Mouse (Mus musculus): ENCODE measurements around the gene Dlgap4. TPM values are rescaled to one million over a fixed set of nuclear protein-coding genes. Genes with fewer than 3 reads are reported as not detected.
A peak's percentile ranks its signal among the peaks of the same experiment; 100 is the strongest.

Gene Dlgap4
- total and polyA plus RNA-seq, 2 experiments from 2014 or later: 166 to 173 TPM

GRCm38 (mm10) chr2:156626119-156626518, 12.6 kb downstream of the Dlgap4 start:
- WGBS: 88% methylated on average over 9 of the region's 9 CpGs

DNA sequence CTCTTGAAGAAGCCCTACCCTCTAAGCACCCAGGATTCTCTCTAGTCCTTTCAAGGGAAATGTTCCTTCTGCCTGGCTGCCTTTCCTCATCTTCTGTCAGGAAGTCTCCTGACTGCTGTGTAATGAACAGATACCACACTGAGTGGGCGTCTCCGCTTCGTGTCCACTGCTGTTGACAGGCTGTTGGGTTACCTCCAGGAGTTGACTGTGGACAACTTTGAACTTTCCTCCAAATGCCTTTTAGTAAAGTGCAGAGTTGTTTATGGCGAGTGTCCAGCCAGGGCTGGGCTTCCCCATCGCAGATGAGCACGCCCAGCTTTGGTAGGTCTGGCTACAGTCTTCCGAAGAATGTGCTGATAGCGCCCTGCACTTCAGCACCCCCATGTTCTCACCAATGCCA, 13.0 kb downstream of the Dlgap4 start:
- 0 out of 2 replicates have a peak, but pooled peaks cover 5% of the 10 kb centered on the region for H3K4me1 ChIP-seq (ENCODE audit: insufficient read depth, low read length)
- no peak overlapping the region for H3K9ac ChIP-seq (replicated peaks; ENCODE audit: low read length)
- WGBS: 73% methylated on average over 8 of the region's 8 CpGs
- DNase-seq (ENCODE audit: low spot score) (peak; percentile 11), ATAC-seq (no peak)
- H3K27ac ChIP-seq: no peak overlapping the region
- no peak overlapping the region for H3K4me3 ChIP-seq (ENCODE audit: low read length)
- H3K4me2 ChIP-seq (ENCODE audit: low read depth, low read length): no peak overlapping the region
- H3K9me3 ChIP-seq (ENCODE audit: low read length): no peaks in the 10 kb centered on the region
- no peak for TF ChIP-seq CTCF (IDR thresholded peaks at IDR 0.05; ENCODE audit: low read depth)
- no peaks in the 10 kb centered on the region for H3K27me3 ChIP-seq (ENCODE audit: insufficient read depth, low read length)
- H3K36me3 ChIP-seq (ENCODE audit: insufficient read depth, low read length): no peaks in the 10 kb centered on the region

More at GRCm38 (mm10) chr2:156626119-156626518, 12.6 kb downstream of the Dlgap4 start:
- Histone ChIP-seq H3K9me3 (ENCODE audit: low read length) (no peaks in the 10 kb centered on the region), H3K4me3 (ENCODE audit: low read length) (no peak overlapping the region), H3K27me3 (ENCODE audit: insufficient read depth, low read length) (no peaks in the 10 kb centered on the region), H3K36me3 (ENCODE audit: insufficient read depth, low read length) (no peaks in the 10 kb centered on the region), H3K4me1 (ENCODE audit: insufficient read depth, low read length) (0 out of 2 replicates have a peak, but pooled peaks cover 6% of the 10 kb centered on the region), H3K9ac (replicated peaks; ENCODE audit: low read length) (no peak overlapping the region), H3K27ac (no peak overlapping the region), H3K4me2 (ENCODE audit: low read depth, low read length) (no peak overlapping the region)
- no peak for TF ChIP-seq CTCF (IDR thresholded peaks at IDR 0.05; ENCODE audit: low read depth)
- DNase-seq (ENCODE audit: low spot score): no peak
- no peak for ATAC-seq

- WGBS: 83% methylated on average over 17 of the region's 17 CpGs
These were observed 14.4 kb downstream of the Dlgap4 start for GRCm38 (mm10) chr2:156627917-156628316.

DNA sequence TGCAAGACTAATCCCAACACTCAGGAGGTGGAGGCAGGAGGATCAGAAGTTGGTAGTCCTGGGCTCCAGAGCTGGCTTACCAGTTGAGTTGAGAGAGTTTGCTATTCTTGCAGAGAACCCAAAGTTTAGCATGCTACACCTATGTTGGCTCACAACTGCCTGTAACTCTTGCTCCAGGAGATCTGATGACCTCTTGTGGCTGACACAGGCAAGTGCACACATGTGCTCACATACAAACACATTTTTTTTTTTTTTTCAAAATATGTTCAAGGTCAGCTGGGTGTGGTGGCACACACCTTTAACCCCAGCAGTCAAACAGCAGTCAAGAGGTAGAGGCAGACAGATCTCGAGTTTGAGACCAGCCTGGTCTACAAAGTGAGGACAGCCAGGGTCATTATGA, 16.8 kb downstream of the Dlgap4 start:
- no peak overlapping the region for H3K9ac ChIP-seq (replicated peaks; ENCODE audit: low read length)
- H3K27me3 ChIP-seq (ENCODE audit: insufficient read depth, low read length): no peaks in the 10 kb centered on the region
- no peaks in the 10 kb centered on the region for H3K9me3 ChIP-seq (ENCODE audit: low read length)
- WGBS: 86% methylated on average over 1 of the region's 1 CpGs
- H3K4me2 ChIP-seq (ENCODE audit: low read depth, low read length): no peak overlapping the region
- ATAC-seq: no peak
- H3K4me3 ChIP-seq (ENCODE audit: low read length): no peak overlapping the region
- peak; percentile 42 for TF ChIP-seq CTCF (IDR thresholded peaks at IDR 0.05; ENCODE audit: low read depth)
- no peaks in the 10 kb centered on the region for H3K4me1 ChIP-seq (ENCODE audit: insufficient read depth, low read length)
- no peak overlapping the region for H3K27ac ChIP-seq
- no peaks in the 10 kb centered on the region for H3K36me3 ChIP-seq (ENCODE audit: insufficient read depth, low read length)
- no peak for DNase-seq (ENCODE audit: low spot score)

More at GRCm38 (mm10) chr2:156627917-156628316, 14.4 kb downstream of the Dlgap4 start:
- no peaks in the 10 kb centered on the region for H3K9me3 ChIP-seq (ENCODE audit: low read length)
- no peak overlapping the region for H3K4me2 ChIP-seq (ENCODE audit: low read depth, low read length)
- DNase-seq (ENCODE audit: low spot score) (peak; percentile 3), ATAC-seq (no peak)
- no peak overlapping the region for H3K4me3 ChIP-seq (ENCODE audit: low read length)
- H3K9ac ChIP-seq (replicated peaks; ENCODE audit: low read length): no peak overlapping the region
- H3K4me1 ChIP-seq (ENCODE audit: insufficient read depth, low read length): no peaks in the 10 kb centered on the region
- no peaks in the 10 kb centered on the region for H3K36me3 ChIP-seq (ENCODE audit: insufficient read depth, low read length)
- no peak for TF ChIP-seq CTCF (IDR thresholded peaks at IDR 0.05; ENCODE audit: low read depth)
- H3K27me3 ChIP-seq (ENCODE audit: insufficient read depth, low read length): no peaks in the 10 kb centered on the region
- no peak overlapping the region for H3K27ac ChIP-seq

DNA sequence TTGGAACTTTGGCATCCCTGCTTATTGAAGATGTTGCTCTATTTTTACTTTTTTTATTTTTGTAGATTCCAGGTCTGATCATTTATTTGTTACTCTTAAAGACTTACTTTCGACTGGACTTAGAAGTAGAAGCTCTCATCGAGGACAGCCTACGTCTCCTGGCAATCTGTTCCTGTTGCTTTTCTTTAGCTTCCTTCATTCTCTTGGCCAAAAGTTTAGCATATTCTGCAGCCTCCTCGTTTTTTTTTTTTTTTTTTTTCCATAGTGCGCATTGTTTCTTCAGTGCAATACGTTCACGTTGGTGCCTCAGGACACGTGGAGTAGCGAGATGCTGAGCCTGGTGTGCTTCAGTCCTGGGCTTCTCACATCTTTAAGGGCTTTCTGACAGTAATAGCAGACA, 19.2 kb downstream of the Dlgap4 start:
- no peak overlapping the region for H3K27ac ChIP-seq
- 83% methylated on average over 9 of the region's 9 CpGs for WGBS

GRCm38 (mm10) chr2:156635091-156635490, 21.6 kb downstream of the Dlgap4 start:
- H3K4me2 ChIP-seq (ENCODE audit: low read depth, low read length): no peak overlapping the region
- no peaks in the 10 kb centered on the region for H3K27me3 ChIP-seq (ENCODE audit: insufficient read depth, low read length)
- no peak overlapping the region for H3K9ac ChIP-seq (replicated peaks; ENCODE audit: low read length)
- no peak overlapping the region for H3K4me3 ChIP-seq (ENCODE audit: low read length)
- no peaks in the 10 kb centered on the region for H3K9me3 ChIP-seq (ENCODE audit: low read length)
- H3K36me3 ChIP-seq (ENCODE audit: insufficient read depth, low read length): no peaks in the 10 kb centered on the region
- no peaks in the 10 kb centered on the region for H3K4me1 ChIP-seq (ENCODE audit: insufficient read depth, low read length)
- no peak for TF ChIP-seq CTCF (IDR thresholded peaks at IDR 0.05; ENCODE audit: low read depth)
- ATAC-seq: no peak
- WGBS: 83% methylated on average over 9 of the region's 9 CpGs
- no peak for DNase-seq (ENCODE audit: low spot score)
- no peak overlapping the region for H3K27ac ChIP-seq

More for the DNA sequence above, 19.2 kb downstream of the Dlgap4 start:
- no peak for TF ChIP-seq CTCF (IDR thresholded peaks at IDR 0.05; ENCODE audit: low read depth)
- Histone ChIP-seq H3K36me3 (ENCODE audit: insufficient read depth, low read length) (no peaks in the 10 kb centered on the region), H3K9ac (replicated peaks; ENCODE audit: low read length) (no peak overlapping the region), H3K4me1 (ENCODE audit: insufficient read depth, low read length) (no peaks in the 10 kb centered on the region), H3K4me2 (ENCODE audit: low read depth, low read length) (no peak overlapping the region), H3K27me3 (ENCODE audit: insufficient read depth, low read length) (no peaks in the 10 kb centered on the region), H3K4me3 (ENCODE audit: low read length) (no peak overlapping the region), H3K9me3 (ENCODE audit: low read length) (no peaks in the 10 kb centered on the region)
- no peak for DNase-seq (ENCODE audit: low spot score)
- ATAC-seq: no peak

DNA sequence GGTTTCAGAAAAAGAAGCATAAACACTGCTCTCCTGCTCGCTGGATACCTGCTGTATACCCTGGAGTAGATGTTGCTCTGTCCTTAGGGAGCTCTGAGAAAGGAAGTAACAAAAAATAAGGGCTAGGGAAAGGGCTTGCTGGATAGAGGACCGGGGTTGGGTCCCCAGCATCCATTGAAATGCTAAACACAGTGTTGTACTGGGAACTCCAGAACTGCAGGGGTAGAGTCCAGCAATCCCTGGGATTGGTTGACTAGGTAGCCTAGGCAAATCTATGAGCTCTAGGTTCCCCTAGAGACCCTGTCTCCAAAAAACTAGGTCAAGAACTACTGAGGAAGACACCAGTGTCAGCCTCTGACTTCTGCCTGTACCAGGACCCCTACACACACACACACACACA, 27.6 kb downstream of the Dlgap4 start:
- Histone ChIP-seq H3K27me3 (ENCODE audit: insufficient read depth, low read length) (no peaks in the 10 kb centered on the region), H3K9ac (replicated peaks; ENCODE audit: low read length) (no peak overlapping the region), H3K4me2 (ENCODE audit: low read depth, low read length) (no peak overlapping the region), H3K36me3 (ENCODE audit: insufficient read depth, low read length) (no peaks in the 10 kb centered on the region), H3K9me3 (ENCODE audit: low read length) (no peaks in the 10 kb centered on the region), H3K4me3 (ENCODE audit: low read length) (no peak overlapping the region), H3K4me1 (ENCODE audit: insufficient read depth, low read length) (0 out of 2 replicates have a peak, but pooled peaks cover 9% of the 10 kb centered on the region), H3K27ac (no peak overlapping the region)
- DNase-seq (ENCODE audit: low spot score) (no peak), ATAC-seq (no peak)
- TF ChIP-seq CTCF (IDR thresholded peaks at IDR 0.05; ENCODE audit: low read depth): no peak
- 30% methylated on average over 2 of the region's 2 CpGs for WGBS
